Mouse (Mus musculus) heart, postnatal 0 days (tissue): ENCODE results near the gene Cyp4f18. TPM values are rescaled to one million over a fixed set of nuclear protein-coding genes. Genes with fewer than 3 reads are reported as not detected.
"Not testable (repeated sequence)": the region's sequence is repeated elsewhere in the genome, so short reads cannot be mapped to it uniquely, and the experiment has no call there.

Experiments used
- ATAC-seq: fragments of 200-750 bp; cut with Nextera tagmentation; 2 replicates; pipeline ENCODE4 v1.8.0; 2017; ENCODE audit warnings: low read depth, moderate number of reproducible peaks, moderate library complexity; ENCODE audit not compliant: insufficient read depth
- DNase-seq: peaks from one replicate; pipeline ENCODE4 v3.0.0-alpha.2; 2016; ENCODE audit warnings: low spot score
- H3K27ac ChIP-seq: fragments of 300-500 bp; sonication (generic); 2 replicates; pipeline ENCODE4 v1.5.1; 2014; ENCODE audit warnings: low read depth, mild to moderate bottlenecking
- H3K27me3 ChIP-seq: fragments of 300-500 bp; sonication (generic); 2 replicates; pipeline ENCODE4 v1.6.1; 2014; ENCODE audit warnings: low read length, mixed read lengths; ENCODE audit not compliant: control insufficient read depth, insufficient read depth
- H3K36me3 ChIP-seq: fragments of 300-500 bp; sonication (generic); replicated peaks from 2 replicates; pipeline ENCODE4 v1.6.1; 2014; ENCODE audit warnings: low read length, mixed read lengths; ENCODE audit not compliant: control insufficient read depth, insufficient read depth
- H3K4me1 ChIP-seq: fragments of 300-500 bp; sonication (generic); 2 replicates; pipeline ENCODE4 v1.6.1; 2014; ENCODE audit warnings: antibody characterized with exemption; ENCODE audit not compliant: control insufficient read depth, insufficient read depth
- H3K4me2 ChIP-seq: fragments of 300-500 bp; sonication (generic); 2 replicates; pipeline ENCODE4 v1.6.1; 2014; ENCODE audit warnings: low read depth, mild to moderate bottlenecking, low read length, moderate library complexity
- H3K4me3 ChIP-seq: fragments of 300-500 bp; sonication (generic); 2 replicates; pipeline ENCODE4 v1.5.1; 2014; ENCODE audit warnings: low read depth, low read length
- H3K9ac ChIP-seq: fragments of 300-500 bp; sonication (generic); replicated peaks from 2 replicates; pipeline ENCODE4 v1.6.1; 2014; ENCODE audit warnings: low read depth, low read length, mixed read lengths
- H3K9me3 ChIP-seq: fragments of 300-500 bp; sonication (generic); replicated peaks from 2 replicates; pipeline ENCODE4 v1.6.1; 2016; ENCODE audit warnings: low read length; ENCODE audit not compliant: control insufficient read depth
- CTCF ChIP-seq: IDR thresholded peaks from 2 replicates; pipeline ENCODE4 v1.5.1; 2016; ENCODE audit warnings: antibody characterized with exemption, control low read depth, low read depth
- EP300 ChIP-seq: IDR thresholded peaks from 2 replicates; pipeline ENCODE4 v1.6.1; 2016; ENCODE audit warnings: antibody characterized with exemption, low read depth
- WGBS: fragments of 180-500 bp; shearing (Covaris S2); extraction: QIAGEN DNeasy Blood & Tissue Kit; methylation state at CpG from one replicate; pipeline ENCODE4 v1.1.7; 2014; 5-methylcytosine and 5-hydroxymethylcytosine counted together
- polyA plus RNA-seq: library from polyadenylated mRNA; unstranded; fragments of >200 nt; fragmentation: Nextera tagmentation; extraction: Ambion mirVana; gene quantifications from 2 replicates; pipeline ENCODE4 v1.2.1, GENCODE M21; 2015
- total RNA-seq: library from RNA; depleted of rRNA; stranded (reverse); fragments of >200 nt; gene quantifications from 2 replicates; pipeline ENCODE4 v1.2.3, GENCODE M21; 2014; ENCODE audit warnings: low replicate concordance

The Cyp4f18 gene
- total and polyA plus RNA-seq, 2 experiments from 2014 or later, result 1.3 to 2.4 TPM

DNA sequence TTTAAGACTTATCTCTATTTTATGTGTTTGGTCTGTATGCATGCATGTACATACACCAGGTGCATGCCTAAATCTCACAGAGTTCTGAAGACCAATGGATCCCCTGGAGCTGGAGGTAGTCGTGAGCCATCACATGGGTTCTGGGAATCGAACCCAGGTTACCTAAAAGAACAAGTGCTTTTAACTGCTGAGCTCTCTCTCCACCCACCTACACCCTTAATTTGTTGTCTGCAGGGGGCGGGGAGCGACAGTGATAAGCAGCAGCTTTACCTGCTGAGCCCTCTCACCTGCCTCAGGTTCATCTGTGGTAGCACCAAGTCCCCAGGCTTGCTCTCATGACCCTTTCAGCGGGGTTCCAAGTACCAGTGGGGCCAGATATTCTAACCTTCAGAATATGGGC is 47.6 kb downstream of the Cyp4f18 start:
- DNase-seq, result no peak
- Histone ChIP-seq H3K36me3 (peaks cover 19% of the 10 kb centered on the region), H3K27ac (no peak overlapping the region), H3K4me2 (no peak overlapping the region), H3K27me3 (no peaks in the 10 kb centered on the region), H3K9ac (no peak overlapping the region), H3K4me1 (0 out of 2 replicates have a peak, but pooled peaks cover 7% of the 10 kb centered on the region), H3K9me3 (no peaks in the 10 kb centered on the region), H3K4me3 (no peak overlapping the region)
- TF ChIP-seq EP300 (no peak), CTCF (no peak)
- no peak for ATAC-seq
- WGBS, result 92% methylated on average over 5 of the region's 5 CpGs

DNA sequence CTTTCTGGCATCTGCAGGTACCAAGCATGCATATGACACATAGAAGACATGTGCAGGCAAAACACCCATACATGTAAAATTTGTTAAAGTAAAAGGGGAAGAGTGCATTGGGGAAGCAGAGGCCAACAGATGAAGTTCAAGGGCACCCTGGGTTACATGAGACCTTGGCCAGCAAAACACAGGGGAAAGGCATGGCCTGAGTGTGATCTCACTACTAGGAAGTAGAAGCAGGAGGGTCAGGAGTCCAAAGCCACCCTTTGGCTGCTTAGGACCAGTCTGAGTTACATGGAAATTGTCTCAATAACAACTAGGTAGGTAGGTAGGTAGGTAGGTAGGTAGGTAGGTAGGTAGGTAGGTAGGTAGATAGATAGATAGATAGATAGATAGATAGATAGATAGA is 48.9 kb downstream of the Cyp4f18 start:
- DNase-seq (no peak), ATAC-seq (no peak)

DNA sequence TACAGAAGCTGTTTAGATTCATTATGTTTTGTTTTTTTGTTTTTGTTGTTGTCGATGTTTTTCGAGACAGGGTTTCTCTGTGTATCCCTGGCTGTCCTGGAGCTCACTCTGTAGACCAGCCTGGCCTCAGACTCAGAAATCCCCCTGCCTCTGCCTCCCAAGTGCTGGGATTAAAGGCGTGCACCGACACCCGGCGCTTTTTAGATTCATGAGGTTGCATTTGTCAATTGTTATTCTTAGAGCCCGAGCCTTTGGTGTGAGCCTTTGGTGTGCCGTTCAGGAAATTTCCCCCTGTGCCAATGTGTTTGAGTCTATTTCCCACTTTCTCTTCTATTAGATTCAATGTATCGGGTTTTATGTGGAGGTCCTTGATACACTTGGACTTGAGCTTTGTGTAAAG is 54.8 kb downstream of the Cyp4f18 start:
- Histone ChIP-seq H3K4me3 (no peak overlapping the region), H3K9me3 (0 out of 2 replicates have a peak, but pooled peaks cover 4% of the 10 kb centered on the region), H3K27me3 (no peaks in the 10 kb centered on the region), H3K4me2 (no peak overlapping the region), H3K27ac (no peak overlapping the region), H3K9ac (no peak overlapping the region), H3K4me1 (peaks cover 20% of the 10 kb centered on the region), H3K36me3 (no peaks in the 10 kb centered on the region)
- WGBS, result 98% methylated on average over 9 of the region's 9 CpGs
- DNase-seq, result no peak
- TF ChIP-seq CTCF (no peak), EP300 (no peak)
- no peak for ATAC-seq

More for the DNA sequence above, 48.9 kb downstream of the Cyp4f18 start:
- H3K9ac ChIP-seq, result no peak overlapping the region
- H3K27me3 ChIP-seq, result no peaks in the 10 kb centered on the region
- H3K4me1 ChIP-seq, result 0 out of 2 replicates have a peak, but pooled peaks cover 7% of the 10 kb centered on the region
- no peak overlapping the region for H3K4me2 ChIP-seq
- no peaks in the 10 kb centered on the region for H3K9me3 ChIP-seq
- no peak overlapping the region for H3K4me3 ChIP-seq
- no peak overlapping the region for H3K27ac ChIP-seq
- peaks cover 7% of the 10 kb centered on the region; the same call in 1 of the 2 replicates for H3K36me3 ChIP-seq
- TF ChIP-seq CTCF, result no peak

DNA sequence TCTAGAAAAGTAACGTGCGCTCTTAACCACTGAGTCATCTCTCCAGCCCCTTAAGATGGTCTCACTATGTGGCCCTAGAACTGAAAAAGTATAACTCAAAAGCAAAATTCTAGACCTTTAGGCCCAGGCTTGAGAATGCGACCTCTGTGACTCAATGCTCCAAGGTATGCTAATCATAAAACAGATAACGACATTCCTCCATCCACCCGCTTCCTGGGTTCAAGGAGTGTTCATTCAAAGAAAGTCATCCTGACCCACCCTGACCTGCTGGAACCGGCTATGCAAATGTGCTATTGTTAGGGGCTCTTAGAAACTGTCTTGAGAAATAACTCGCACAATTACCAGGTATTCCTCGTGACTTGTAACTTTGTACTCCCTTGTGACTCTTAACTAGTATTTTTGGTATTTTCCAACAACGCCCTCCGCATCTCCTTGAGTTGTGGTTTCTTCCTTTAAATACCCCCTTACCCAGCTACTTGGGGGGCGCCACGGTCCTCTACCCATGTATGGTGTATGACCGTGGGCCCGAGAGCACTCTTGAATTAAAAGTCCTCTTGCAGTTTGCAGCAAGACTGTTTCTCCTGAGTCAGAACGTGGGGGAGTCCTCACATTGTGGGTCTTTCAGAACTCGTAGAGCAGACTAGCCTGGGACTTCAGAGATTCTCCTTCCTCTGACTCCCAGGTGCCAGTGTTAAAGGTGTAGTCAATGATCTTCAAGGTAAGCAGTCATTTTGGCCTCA is 56.3 kb downstream of the Cyp4f18 start:
- not testable (repeated sequence) for H3K9me3 ChIP-seq, H3K27ac ChIP-seq, H3K4me2 ChIP-seq, H3K4me3 ChIP-seq, H3K9ac ChIP-seq, DNase-seq, H3K27me3 ChIP-seq, ATAC-seq, H3K36me3 ChIP-seq
- 91% methylated on average over 16 of the region's 16 CpGs for WGBS
- peaks cover 20% of the 10 kb centered on the region for H3K4me1 ChIP-seq

DNA sequence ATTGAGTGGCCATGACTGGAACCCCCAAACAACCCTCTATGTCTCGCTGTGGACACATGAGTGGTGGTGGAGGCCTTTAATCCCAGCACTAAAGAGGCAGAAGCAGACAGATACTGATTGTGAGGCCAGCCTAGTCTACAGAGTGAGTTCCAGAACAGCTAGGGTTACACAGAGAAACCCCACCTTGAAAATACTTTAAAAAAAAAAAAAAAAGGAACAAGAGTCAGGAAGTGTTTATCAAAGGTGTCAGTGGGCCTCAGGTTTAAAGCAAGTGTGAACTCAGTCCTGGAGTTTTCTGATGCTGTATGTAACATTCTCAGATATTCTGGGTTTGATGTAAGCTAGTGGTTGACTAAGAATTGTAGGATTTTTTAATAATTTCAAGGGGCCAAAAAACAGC is 56.9 kb downstream of the Cyp4f18 start:
- ATAC-seq (no peak), DNase-seq (no peak)
- Histone ChIP-seq H3K27me3 (no peaks in the 10 kb centered on the region; the same call in 1 of the 2 replicates), H3K4me3 (no peak overlapping the region), H3K4me1 (peaks cover 20% of the 10 kb centered on the region), H3K36me3 (no peaks in the 10 kb centered on the region), H3K9me3 (0 out of 2 replicates have a peak, but pooled peaks cover 4% of the 10 kb centered on the region), H3K4me2 (no peak overlapping the region), H3K9ac (no peak overlapping the region), H3K27ac (no peak overlapping the region)
- 82% methylated on average over 1 of the region's 1 CpGs for WGBS
- TF ChIP-seq CTCF, result no peak
- no peak for TF ChIP-seq EP300
